Mouse (Mus musculus): ENCODE results near the gene Rps6ka5. TPM values are rescaled to one million over a fixed set of nuclear protein-coding genes. Genes with fewer than 3 reads are reported as not detected.

Gene Rps6ka5
- polyA plus RNA-seq, 1 experiment = 2.0 TPM

GRCm38 (mm10) chr12:100711116-100711691 is 15.6 kb downstream of the Rps6ka5 start:
- Histone ChIP-seq H3K4me3 (replicated peaks; ENCODE audit: extremely low read depth, low read depth, low read length) (no peak overlapping the region), H3K4me1 (ENCODE audit: control insufficient read depth, insufficient read depth, low read length) (no peaks in the 10 kb centered on the region)
- TF ChIP-seq POLR2A (IDR thresholded peaks at IDR 0.05; ENCODE audit: borderline replicate concordance, extremely low read depth, low read depth, low read length) = no peak
- no peak for TF ChIP-seq CTCF (IDR thresholded peaks at IDR 0.05; ENCODE audit: insufficient read depth, low read length)
- no peak for DNase-seq
- WGBS = 56% methylated on average over 10 of the region's 10 CpGs

DNA sequence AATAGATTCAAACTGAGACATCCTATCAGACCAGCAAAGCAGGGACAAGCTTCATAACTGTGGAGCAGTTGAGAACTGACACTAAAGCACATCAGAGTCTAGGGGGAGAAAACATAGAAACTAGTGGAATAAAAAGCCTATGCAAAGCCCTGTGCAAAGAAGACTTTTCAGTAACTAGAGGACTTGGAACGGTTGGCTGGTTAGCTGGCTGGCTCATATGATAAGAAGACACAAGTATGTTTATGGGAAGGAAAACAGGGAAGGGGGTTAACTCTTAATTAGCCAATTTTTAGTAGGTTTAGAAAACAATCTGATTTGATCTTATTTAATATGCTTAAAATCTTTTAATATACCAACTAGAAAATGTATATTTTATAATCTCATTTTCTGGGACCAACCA is 16.4 kb downstream of the Rps6ka5 start:
- DNase-seq = no peak
- TF ChIP-seq CTCF (IDR thresholded peaks at IDR 0.05; ENCODE audit: insufficient read depth, low read length) = no peak
- no peak for TF ChIP-seq POLR2A (IDR thresholded peaks at IDR 0.05; ENCODE audit: borderline replicate concordance, extremely low read depth, low read depth, low read length)
- 12% methylated on average over 1 of the region's 1 CpGs for whole genome bisulfite sequencing
- Histone ChIP-seq H3K4me3 (replicated peaks; ENCODE audit: extremely low read depth, low read depth, low read length) (no peak overlapping the region), H3K4me1 (ENCODE audit: control insufficient read depth, insufficient read depth, low read length) (no peaks in the 10 kb centered on the region)

DNA sequence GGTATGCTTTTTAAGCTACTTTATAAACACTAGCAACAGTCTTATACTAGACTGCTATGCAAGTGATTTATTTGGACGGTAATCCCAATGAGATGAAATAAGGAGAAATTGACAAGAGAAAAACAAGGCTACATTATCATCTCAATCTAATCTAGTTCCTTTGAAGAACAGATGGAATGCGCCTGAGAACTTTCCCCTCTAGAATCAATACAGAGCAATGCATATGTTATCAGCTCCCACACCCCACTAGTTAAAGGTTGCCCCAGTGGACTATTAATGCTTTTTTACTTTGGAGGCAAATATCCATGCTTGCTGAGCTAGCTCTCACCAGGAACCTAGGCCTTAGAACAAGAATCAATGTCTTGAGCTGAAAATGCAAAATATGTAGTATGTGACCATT is 19.5 kb downstream of the Rps6ka5 start:
- Histone ChIP-seq H3K4me1 (ENCODE audit: control insufficient read depth, insufficient read depth, low read length) (no peaks in the 10 kb centered on the region; the same call in 1 of the 2 replicates), H3K4me3 (replicated peaks; ENCODE audit: extremely low read depth, low read depth, low read length) (no peak overlapping the region)
- no peak for DNase-seq
- TF ChIP-seq POLR2A (IDR thresholded peaks at IDR 0.05; ENCODE audit: borderline replicate concordance, extremely low read depth, low read depth, low read length) = no peak
- no peak for TF ChIP-seq CTCF (IDR thresholded peaks at IDR 0.05; ENCODE audit: insufficient read depth, low read length)
- 97% methylated on average over 2 of the region's 2 CpGs for WGBS

- Histone ChIP-seq H3K4me1 (ENCODE audit: control insufficient read depth, insufficient read depth, low read length) (no peaks in the 10 kb centered on the region; the same call in 1 of the 2 replicates), H3K4me3 (replicated peaks; ENCODE audit: extremely low read depth, low read depth, low read length) (no peak overlapping the region)
- TF ChIP-seq CTCF (IDR thresholded peaks at IDR 0.05; ENCODE audit: insufficient read depth, low read length) (no peak), POLR2A (IDR thresholded peaks at IDR 0.05; ENCODE audit: borderline replicate concordance, extremely low read depth, low read depth, low read length) (no peak)
- 59% methylated on average over 5 of the region's 5 CpGs for WGBS
- no peak for DNase-seq
Observed at GRCm38 (mm10) chr12:100705057-100705722, 21.6 kb downstream of the Rps6ka5 start.

- Histone ChIP-seq H3K4me1 (ENCODE audit: control insufficient read depth, insufficient read depth, low read length) (no peaks in the 10 kb centered on the region; the same call in 1 of the 2 replicates), H3K4me3 (replicated peaks; ENCODE audit: extremely low read depth, low read depth, low read length) (no peak overlapping the region)
- TF ChIP-seq POLR2A (IDR thresholded peaks at IDR 0.05; ENCODE audit: borderline replicate concordance, extremely low read depth, low read depth, low read length) (no peak), CTCF (IDR thresholded peaks at IDR 0.05; ENCODE audit: insufficient read depth, low read length) (no peak)
- no peak for DNase-seq
- WGBS = 94% methylated on average over 1 of the region's 1 CpGs
Observed at GRCm38 (mm10) chr12:100698019-100698418, 28.8 kb downstream of the Rps6ka5 start.

GRCm38 (mm10) chr12:100696621-100697020 is 30.2 kb downstream of the Rps6ka5 start:
- Histone ChIP-seq H3K4me1 (ENCODE audit: control insufficient read depth, insufficient read depth, low read length) (no peaks in the 10 kb centered on the region; the same call in 1 of the 2 replicates), H3K4me3 (replicated peaks; ENCODE audit: extremely low read depth, low read depth, low read length) (no peak overlapping the region)
- DNase-seq = no peak
- no peak for TF ChIP-seq POLR2A (IDR thresholded peaks at IDR 0.05; ENCODE audit: borderline replicate concordance, extremely low read depth, low read depth, low read length)
- TF ChIP-seq CTCF (IDR thresholded peaks at IDR 0.05; ENCODE audit: insufficient read depth, low read length) = no peak
- 54% methylated on average over 4 of the region's 4 CpGs for WGBS

GRCm38 (mm10) chr12:100695252-100695651 is 31.5 kb downstream of the Rps6ka5 start:
- WGBS = 72% methylated on average over 3 of the region's 3 CpGs
- no peaks in the 10 kb centered on the region; the same call in 1 of the 2 replicates for H3K4me1 ChIP-seq (ENCODE audit: control insufficient read depth, insufficient read depth, low read length)

DNA sequence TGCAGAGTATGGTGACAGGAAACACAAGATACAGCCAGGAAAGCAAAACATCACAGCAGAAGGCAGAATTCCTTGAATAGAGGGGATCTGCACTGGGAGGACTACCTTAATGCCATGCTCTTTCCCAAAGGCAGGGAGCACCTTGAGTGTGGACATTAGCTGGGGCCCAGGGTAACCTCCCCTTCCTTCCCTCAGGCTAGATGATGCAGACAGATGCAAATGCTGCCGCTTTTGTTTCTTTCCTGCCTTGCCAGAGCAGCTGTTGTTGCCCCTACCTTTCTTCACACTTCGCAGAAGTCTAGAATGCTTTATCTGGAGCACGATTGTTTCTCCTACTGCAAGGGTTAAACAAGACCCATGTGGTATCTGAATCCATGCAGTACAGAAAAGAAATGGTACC is 34.6 kb downstream of the Rps6ka5 start:
- TF ChIP-seq POLR2A (IDR thresholded peaks at IDR 0.05; ENCODE audit: borderline replicate concordance, extremely low read depth, low read depth, low read length) (no peak), CTCF (IDR thresholded peaks at IDR 0.05; ENCODE audit: insufficient read depth, low read length) (no peak)
- H3K4me1 ChIP-seq (ENCODE audit: control insufficient read depth, insufficient read depth, low read length) = no peaks in the 10 kb centered on the region; the same call in 1 of the 2 replicates
- WGBS = 70% methylated on average over 3 of the region's 3 CpGs
- no peak for DNase-seq
- H3K4me3 ChIP-seq (replicated peaks; ENCODE audit: extremely low read depth, low read depth, low read length) = no peak overlapping the region

More at GRCm38 (mm10) chr12:100695252-100695651, 31.5 kb downstream of the Rps6ka5 start:
- no peak overlapping the region for H3K4me3 ChIP-seq (replicated peaks; ENCODE audit: extremely low read depth, low read depth, low read length)
- DNase-seq = no peak
- TF ChIP-seq CTCF (IDR thresholded peaks at IDR 0.05; ENCODE audit: insufficient read depth, low read length) = no peak
- TF ChIP-seq POLR2A (IDR thresholded peaks at IDR 0.05; ENCODE audit: borderline replicate concordance, extremely low read depth, low read depth, low read length) = no peak

DNA sequence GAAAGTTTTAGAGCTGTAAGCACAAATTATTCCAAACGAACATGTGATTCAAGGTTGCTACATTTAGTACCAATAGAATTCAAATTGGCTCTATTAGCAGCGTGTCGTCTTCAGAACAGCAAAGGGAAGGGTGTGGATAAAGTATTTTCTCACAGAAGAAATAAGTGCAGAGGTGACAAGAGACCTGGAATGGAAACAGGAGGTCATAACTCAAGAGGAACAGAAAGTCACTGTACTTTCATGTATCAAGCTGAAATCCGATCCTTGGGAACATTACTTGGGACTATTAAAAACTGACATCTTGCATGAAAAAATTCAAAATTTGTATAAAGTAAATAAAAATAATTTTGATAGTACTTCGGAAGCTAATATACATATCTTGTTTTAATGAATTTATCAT is 36.3 kb downstream of the Rps6ka5 start:
- Histone ChIP-seq H3K4me1 (ENCODE audit: control insufficient read depth, insufficient read depth, low read length) (no peaks in the 10 kb centered on the region; the same call in 1 of the 2 replicates), H3K4me3 (replicated peaks; ENCODE audit: extremely low read depth, low read depth, low read length) (no peak overlapping the region)
- TF ChIP-seq CTCF (IDR thresholded peaks at IDR 0.05; ENCODE audit: insufficient read depth, low read length) (no peak), POLR2A (IDR thresholded peaks at IDR 0.05; ENCODE audit: borderline replicate concordance, extremely low read depth, low read depth, low read length) (no peak)
- 74% methylated on average over 5 of the region's 5 CpGs for WGBS
- DNase-seq = no peak

DNA sequence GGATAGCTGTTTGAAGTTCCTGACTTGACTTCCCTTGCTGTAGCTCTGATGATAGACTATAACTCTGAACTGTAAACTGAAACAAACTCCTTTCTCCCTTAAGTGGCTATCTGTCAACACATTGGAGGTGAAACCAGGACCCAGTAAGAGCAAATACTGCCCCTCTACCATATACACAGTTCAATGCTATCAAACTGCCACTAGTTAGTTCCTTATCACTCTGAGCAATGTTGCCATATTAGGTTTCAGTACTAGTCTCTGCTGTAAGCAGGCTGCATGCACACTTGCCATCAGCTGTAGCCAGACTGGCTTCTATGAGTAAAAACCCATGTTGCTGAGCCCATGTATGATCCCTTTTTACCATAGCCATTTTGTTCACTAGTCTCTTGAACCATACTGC is 38.6 kb downstream of the Rps6ka5 start:
- DNase-seq = no peak
- Histone ChIP-seq H3K4me3 (replicated peaks; ENCODE audit: extremely low read depth, low read depth, low read length) (no peak overlapping the region), H3K4me1 (ENCODE audit: control insufficient read depth, insufficient read depth, low read length) (no peaks in the 10 kb centered on the region)
- TF ChIP-seq CTCF (IDR thresholded peaks at IDR 0.05; ENCODE audit: insufficient read depth, low read length) = no peak
- TF ChIP-seq POLR2A (IDR thresholded peaks at IDR 0.05; ENCODE audit: borderline replicate concordance, extremely low read depth, low read depth, low read length) = no peak
